Mouse (Mus musculus) E14TG2a.4 (cell line): Measurements from ENCODE around the gene Phf11c.

ENCODE experiments used
- CTCF ChIP-seq: conservative IDR thresholded peaks from 2 replicates; pipeline ENCODE4 v1.5.1; 2014; ENCODE audit warnings: low read length
- NANOG ChIP-seq: IDR thresholded peaks from 2 replicates; pipeline ENCODE4 v1.6.1; 2014; ENCODE audit warnings: borderline replicate concordance, low read length, mixed read lengths
- POU5F1 ChIP-seq: IDR thresholded peaks from 2 replicates; pipeline ENCODE4 v1.6.1; 2014; ENCODE audit warnings: low read length, borderline replicate concordance

DNA sequence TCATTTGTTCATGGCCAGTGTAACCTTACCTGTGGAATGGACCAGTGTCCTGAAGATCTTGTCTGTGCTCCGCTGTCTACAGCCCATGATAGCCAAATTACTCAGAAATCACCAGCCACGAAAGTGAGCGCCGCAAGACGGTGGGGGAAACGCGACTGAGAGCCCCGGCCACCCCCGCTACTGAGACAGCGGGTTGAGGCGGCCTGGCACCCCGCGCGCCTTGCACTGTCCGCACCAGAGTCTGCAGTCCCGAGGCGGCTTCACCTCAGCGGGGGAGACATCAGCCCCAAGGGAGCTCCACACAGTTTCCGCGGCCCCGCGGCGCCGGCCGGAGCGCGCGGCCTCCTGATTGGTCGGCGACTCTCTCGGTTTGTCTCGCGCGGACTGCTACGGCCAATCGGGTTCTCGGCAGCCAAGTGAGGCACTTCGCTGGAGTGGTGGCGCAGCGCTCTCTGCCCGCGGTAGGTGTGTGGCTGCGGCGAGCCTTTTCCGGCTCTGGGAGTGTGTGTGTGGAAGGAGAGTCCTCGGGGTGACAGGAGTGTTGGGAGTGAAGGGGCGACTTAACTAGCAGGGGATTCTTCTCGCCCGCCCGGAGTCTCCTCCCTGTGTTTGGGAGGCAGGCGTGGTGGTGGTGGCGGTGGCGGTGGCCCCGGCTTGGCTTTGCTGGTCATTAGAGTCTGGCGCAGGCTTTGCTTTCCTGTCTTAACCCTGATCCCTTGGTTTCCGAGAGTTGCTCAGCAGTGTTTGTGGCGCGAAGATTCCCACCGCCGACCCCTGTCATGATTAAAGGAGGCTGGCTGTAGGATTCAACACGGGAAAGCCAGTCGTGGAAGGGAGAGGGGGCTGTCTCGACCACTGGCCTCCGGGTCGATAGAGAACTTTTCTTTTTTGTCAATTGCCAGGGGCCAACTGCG is 45.6 kb upstream of the Phf11c start, which contains the start of the genes Setdb2 and Cab39l:
- TF ChIP-seq CTCF (no peak), POU5F1 (no peak), NANOG (no peak)
